Mouse (Mus musculus) adrenal gland (tissue): ENCODE measurements around the gene Oaf.

Experiments used
- intact Hi-C: fragments of 180-260 bp; cut with DNase I; formaldehyde crosslinking; loops from one replicate; pipeline ENCODE4 v1.15.1; 2025

Gene Oaf

DNA sequence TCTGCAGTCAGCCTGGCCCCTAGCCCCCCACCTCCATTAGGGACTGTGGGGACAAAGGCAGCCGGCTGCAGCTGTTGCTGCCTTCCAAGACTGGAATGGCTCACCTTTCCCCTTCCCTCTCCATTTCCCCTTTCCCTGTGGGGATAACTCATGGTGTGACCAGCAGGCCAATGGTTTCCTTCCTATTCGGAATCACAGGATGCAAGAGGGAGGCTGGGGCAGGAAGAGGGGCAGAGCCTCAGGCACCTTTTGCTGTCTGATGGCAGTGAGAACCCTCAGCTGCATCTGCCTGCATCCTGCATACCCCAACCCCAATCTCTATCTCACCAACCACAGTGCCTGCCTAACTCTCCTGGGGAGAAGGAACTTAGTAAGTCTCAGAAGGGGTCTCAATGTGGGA lies 14.2 kb downstream of the Oaf start:
- intact Hi-C loops, result no loop called here

DNA sequence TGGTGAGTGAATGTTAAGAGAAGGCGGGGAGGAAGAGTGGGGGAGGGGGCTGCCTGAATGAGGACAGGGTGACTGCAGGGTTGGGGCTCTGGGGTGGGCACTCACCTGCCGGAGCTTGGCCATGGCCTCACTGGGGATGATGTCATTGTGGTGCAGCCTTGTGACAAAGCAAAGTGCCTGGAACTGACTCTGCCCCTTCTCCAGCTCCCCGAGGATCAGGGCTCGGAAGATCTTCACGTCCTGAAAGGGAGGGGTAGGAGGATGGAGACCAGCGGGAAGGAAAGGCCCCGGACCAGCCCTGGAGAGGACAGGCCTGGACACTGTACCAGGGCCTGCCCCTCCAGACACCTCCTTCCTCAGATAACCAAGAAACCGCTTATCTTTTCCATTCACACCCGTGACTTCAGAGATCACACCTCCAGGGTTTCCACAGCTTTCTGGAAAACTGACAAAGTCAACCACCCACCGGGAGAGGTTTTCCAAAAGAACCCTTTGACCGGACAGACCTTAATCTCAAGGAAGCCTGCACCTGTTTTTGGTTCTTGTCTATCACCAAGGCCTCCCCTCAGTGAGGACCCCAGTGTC lies 14.8 kb downstream of the Oaf start:
- intact Hi-C loops, result no loop called here

DNA sequence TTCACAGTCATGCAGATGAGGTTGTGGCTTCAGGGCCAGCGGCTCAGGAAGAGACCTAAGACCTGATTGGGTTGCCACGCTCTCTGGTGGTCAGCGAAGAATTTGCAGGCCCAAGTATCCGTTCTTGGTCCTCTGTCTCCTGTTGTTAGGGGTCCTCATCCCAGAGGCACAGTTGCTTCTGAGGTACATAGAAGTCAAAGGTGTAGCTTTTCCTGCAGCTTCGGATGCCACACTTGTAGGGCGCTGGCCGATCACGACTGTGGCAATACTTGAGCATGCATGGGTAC lies 17.3 kb downstream of the Oaf start:
- intact Hi-C loops, result loop anchor here (1.0 kb wide), 1 partner anchor 62 kb away; no protein-coding TSS in a partner anchor

DNA sequence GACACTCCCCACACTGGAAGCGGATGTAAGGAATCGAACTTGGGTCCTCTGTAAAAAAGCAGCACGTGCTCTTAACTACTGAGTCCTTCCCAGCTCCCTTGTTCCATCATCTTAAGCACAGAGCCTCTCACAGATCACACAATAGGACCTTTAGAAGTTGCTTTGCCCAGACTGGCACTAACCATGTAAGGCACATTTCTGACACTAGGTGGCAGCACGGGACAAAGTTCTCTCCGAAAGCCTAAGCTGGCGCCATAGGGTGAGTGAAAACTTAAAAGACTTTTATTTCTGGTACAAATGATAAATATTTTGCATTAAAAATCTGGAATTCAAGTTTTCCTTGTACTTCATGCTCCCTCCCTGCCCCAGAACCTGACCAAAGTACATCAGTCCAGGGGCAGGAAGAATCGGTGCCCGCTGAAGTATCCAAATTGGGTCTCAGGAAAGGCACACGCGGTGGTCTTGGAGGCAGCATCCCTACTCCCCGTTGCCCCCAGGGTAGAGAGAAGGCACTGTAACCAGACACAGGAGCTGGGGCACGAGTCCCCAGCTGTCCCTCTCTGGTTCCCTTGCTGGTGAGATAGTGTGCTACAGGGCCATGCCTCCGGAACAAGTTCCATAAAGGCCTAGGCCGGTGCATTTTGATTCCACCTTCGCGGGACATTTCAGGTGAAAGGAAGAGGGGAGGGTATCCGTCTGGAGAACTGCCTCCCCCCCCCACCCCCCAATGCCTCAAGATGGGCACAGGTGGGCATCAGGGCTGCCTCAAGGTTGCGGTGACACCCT lies 17.9 kb downstream of the Oaf start:
- intact Hi-C loops, result loop anchor here (1.0 kb wide), 1 partner anchor 62 kb away; no protein-coding TSS in a partner anchor

DNA sequence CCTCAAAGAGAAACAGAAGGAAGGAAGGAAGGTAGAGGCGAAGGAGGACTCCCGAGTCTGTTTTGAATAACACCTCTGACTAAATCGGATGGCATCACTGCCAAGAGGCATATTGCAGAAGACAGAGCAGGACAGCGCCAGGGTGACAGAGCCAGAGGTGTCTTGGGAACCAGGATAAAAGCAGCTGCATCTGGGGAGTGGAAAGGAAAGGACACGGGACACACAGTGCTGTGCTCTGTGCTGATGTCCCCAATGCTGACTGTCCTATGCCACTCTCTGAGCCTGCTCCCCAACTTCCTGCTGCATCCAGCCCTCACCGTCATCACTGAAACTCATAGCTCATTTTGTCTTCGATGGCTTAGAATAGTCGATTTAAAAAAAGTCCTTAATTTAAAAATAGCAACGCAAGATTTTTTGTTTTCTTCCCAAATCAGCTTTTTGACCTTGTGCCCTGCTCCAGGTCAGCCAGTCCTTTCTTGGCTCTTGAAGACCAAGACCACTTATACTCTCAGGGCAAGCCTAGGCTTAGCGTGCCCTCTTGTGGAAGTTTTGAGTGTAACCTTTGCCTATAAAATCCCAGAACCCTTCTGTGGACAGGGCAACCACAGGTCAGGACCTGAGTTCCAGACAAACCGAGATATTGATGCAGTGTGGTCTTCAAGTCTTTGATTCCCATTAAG lies 28.8 kb downstream of the Oaf start:
- intact Hi-C loops, result loop anchor here (2.0 kb wide), 3 partner anchors 68 to 422 kb away; no protein-coding TSS in a partner anchor

DNA sequence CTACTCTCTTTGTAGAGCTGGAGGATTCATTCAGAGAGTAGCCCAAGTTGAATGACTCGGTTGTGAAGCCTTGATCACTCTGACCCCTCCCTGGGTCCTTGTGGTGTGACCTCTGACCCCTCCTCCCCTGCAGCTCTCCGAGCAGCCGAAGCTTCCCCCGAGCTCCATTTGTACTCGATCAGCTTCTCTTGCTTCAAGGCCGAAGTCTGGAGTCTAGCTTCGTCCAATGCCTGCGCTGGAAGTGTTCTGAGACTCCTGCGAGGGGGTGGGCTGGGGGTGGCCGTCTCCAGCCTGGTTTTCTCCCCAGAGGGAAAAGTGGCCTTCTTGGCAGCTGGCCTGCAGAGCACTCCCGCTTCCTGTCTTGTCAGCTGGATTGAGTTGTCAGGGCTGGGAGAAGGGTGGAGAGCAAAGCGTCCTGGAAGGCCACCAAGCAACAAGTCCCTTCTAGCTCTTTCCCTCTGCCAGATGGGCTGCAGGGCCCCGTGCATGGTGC lies 29.5 kb downstream of the Oaf start, which contains the start of gene Pou2f3:
TSS of gene Pou2f3 (minus strand) at position 180 of the 493 bp plus-strand sequence.
- intact Hi-C loops, result loop anchor here (2.0 kb wide), 3 partner anchors 67 to 421 kb away; no protein-coding TSS in a partner anchor

DNA sequence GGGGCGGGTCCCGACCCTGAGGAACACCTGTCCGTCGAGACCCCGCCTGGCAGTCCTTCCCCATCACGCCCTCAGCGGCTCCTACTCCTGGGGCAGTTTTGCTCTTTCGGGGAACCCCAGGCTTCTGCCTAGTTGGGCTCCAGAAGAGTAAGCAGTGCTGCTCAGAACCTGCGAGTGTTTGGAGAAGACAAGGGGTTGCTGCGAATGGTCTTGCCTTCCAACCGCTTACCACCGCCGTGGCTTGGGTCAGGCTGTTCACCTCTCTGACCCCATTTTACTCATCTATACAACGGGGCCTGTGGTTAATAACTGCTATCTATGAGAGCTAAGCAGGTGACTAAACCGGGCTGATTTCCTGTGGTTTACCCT lies 33.7 kb downstream of the Oaf start:
- intact Hi-C loops, result no loop called here

DNA sequence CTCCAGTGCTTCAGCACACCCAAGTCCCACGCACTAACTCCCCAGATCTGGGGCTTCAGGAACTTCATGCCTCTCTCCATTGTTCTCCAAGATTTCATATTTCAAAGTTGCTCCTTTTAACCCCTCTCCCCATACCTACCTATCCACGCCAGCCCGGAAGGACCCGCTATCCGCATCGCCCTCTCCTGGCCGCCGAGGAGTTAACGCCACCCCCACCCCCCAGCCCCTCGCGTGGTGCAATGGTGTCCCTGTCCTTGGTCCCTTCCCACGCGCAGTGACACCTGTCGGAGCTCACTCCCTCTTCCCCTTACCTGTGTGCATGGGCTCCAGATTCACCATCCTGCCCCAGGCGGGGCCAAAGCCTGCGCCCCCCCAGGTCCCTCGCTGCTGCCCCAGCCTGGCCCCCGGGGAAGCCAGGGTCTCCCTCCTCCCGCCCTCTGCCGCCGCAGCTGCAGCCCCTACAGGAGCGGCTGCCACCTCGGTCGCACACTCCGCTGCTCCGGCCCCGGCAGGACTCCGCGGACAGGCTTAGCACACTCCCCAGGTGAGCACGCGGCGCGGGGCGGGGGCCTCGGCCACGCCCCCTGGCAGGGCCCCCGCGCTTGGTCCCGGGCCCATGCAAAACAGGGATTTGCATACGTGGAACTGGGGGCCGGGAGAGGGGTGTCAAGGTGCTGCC lies 34.2 kb downstream of the Oaf start:
- intact Hi-C loops, result no loop called here

DNA sequence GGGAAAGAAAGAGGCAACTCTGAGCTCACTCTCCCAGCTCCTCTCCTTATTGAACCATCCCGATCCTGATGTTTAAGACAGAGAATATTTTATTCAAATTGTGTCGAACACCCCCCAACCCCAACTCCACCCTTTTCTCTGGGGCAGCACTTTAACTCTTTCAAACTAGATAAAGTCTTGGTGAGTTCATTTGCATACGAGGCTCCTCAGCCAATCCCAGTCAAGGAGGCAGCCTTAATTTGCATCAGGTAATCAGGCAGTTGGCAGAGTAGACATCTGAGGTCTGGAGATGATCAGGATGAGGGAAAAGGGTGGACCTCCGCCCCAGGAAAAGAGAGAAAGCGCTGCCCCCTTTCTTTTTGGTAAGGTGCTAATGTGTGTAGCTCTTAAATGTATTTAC lies 39.5 kb downstream of the Oaf start:
- intact Hi-C loops, result no loop called here

DNA sequence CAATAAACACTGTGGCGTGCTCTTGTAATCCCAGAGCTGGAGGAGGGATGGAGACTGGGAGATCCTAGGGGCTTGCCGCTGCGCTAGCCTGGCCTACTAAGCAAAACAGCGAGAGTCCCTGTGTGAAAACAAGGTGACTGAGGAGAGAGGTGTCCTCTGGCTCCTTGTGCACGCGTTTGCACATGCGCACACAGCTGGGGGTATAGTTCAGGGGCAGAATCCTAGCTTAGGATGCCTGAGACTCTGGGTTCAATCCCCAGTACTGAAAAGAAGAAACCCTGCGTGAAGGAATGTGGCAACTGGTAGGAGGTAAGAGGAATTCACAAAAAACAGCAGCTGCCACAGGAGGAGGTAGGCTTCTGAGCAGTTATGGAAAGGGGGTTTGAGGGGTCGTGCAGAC lies 45.7 kb downstream of the Oaf start:
- intact Hi-C loops, result no loop called here

DNA sequence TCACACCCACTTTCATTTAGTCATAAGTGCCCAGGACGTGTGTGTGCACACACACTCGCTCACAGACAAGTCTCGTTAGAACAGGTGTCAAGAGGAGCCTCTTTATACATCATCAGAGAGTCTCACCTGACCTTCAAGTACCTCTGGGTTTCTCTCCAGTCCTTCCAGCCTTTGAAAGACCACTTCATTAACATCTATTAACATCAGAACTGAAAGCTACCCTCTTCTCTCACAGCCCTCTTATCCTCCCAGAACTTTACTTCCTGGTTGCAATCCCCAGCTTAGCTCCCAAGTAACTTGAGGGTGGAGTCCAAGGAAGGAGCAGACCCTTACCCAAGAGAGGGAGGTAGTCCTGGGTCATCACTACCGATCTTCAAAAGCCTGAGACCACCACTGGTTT lies 48.1 kb downstream of the Oaf start:
- intact Hi-C loops, result no loop called here

DNA sequence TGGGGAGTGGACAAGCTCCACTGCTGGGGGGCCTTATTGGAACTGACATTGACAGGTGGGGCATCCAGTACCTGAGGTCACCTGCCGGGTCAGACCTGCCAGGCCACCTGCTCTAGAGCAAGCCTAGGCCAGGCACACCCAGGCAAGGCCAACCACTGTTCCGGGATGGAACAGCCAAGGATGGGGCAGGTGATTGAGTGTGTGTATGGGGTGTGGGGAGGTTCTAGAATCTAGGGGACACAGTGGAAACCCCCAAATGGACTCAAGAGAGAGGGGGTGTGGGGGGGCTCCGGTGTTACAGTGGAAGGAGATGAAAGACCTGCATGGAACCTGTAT lies 50.7 kb downstream of the Oaf start:
- intact Hi-C loops, result no loop called here

DNA sequence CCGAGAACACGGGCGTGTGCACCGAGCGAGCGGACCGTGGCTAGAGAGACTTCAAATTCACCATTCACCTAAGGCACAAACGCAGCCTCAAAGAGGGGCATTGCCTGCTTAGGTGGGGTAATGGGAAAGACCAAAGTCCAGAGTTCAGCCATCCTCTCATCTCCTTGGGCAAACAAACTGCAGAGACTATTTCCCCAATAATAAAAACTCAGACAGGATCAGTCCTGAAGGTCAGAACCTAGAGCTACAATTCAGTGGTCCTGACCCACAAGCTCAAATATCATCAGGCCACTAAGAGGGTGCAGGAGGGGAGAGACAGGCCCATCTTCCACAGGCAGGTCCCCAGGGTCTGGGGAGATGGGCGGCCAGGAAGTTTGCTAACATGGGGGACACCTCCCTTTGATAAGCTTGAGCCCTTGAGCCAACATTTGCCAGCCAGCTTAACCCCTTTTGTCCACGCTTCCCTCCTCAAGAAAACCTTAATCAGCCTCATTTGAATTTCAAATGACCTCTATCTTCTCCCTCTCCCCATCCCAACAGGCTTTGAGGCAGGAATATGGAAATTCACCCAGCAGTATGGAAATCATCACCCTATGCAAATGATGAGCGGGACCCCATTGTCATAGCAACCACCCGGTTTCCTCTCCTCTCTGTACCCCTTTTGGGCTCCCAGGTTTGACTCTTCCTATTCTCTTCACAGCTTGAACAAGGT lies 51.2 kb downstream of the Oaf start:
- intact Hi-C loops, result no loop called here

DNA sequence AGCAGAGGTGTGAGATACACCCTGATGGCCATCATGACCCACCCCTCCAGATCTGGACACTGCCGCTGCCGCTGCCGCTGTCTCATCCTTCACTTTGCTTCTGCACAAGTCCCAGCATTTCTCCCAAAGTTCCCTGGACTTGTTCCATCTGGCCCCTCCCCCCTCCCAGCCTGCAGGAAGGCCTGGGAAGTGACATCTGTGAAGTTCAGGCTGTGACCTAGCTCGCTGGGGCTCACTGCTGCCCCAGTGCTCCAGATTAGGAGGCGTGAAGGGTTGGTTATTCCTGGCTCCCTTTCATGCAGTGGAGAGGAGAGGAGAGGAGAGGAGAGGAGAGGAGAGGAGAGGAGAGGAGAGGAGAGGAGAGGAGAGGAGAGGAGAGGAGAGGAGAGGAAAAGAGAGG lies 60.1 kb downstream of the Oaf start:
- intact Hi-C loops, result no loop called here

DNA sequence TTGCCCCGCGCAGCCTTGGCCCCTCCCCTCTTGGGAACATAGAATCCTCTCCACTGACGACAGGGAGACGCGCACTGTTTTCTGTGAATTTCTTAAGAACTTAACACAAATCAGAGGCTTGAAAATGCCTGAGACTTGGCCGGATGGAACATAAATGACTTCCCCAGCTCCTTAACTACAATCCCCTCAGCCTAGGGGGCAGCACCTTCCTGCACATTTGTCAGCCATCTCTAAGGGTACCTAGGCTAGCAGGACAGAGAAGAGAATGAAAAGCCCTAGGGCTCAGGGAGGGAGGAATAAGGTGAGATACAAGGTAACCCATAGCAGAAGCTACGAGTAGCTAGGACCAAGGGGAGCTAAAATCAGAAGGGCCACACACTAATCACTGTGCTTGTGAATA lies 61.5 kb downstream of the Oaf start:
- intact Hi-C loops, result no loop called here
